Mouse (Mus musculus): Measurements from ENCODE around the gene Ccnyl1.

Ccnyl1 gene

DNA sequence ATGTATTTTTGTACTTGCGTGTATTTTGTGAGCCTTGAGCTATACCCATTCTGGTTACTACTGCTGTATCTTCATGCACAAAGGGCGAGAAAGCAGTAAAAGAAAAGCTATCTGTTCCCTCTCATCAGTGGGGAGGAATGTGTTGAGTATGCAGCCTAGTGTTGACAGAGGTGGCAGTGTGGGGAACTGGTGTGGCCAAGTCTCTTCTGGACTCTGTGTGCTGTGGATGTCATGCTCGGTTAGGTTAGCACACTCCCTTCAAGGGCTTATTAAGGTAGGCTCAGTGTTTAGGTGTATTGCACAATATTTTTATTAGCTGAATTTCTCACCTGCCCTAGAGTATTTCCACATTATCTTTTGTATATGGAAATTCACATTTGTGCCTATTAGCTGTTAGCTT lies 11.5 kb downstream of the Ccnyl1 start:
- no peak for DNase-seq (ENCODE audit: low spot score)

GRCm38 (mm10) chr1:64705230-64705629 lies 15.0 kb downstream of the Ccnyl1 start:
- DNase-seq (ENCODE audit: low spot score) = peak; percentile 16

DNA sequence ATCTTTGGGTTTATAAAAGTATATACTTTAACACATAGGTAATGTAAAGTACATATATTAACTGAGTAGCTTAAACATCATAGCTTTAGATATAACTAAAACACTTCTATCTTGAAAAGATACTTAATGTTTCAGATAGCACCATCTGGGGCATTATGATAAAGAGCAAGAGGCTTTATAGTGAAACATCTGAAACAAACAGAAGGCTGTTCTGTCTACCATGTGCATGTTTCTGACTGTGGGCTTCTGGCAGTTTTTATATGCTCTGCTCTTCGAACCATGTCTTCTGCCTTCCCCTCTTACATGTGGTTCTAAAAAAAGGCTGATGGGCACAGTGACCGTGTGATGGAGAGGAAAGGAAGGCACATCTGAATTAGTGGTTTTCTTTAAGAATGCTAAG lies 16.4 kb downstream of the Ccnyl1 start:
- DNase-seq (ENCODE audit: low spot score) = no peak

GRCm38 (mm10) chr1:64709891-64710290 lies 19.6 kb downstream of the Ccnyl1 start:
- DNase-seq (ENCODE audit: low spot score) = no peak

- no peak for DNase-seq (ENCODE audit: low spot score)
Measured at GRCm38 (mm10) chr1:64712006-64712760, 21.9 kb downstream of the Ccnyl1 start.

DNA sequence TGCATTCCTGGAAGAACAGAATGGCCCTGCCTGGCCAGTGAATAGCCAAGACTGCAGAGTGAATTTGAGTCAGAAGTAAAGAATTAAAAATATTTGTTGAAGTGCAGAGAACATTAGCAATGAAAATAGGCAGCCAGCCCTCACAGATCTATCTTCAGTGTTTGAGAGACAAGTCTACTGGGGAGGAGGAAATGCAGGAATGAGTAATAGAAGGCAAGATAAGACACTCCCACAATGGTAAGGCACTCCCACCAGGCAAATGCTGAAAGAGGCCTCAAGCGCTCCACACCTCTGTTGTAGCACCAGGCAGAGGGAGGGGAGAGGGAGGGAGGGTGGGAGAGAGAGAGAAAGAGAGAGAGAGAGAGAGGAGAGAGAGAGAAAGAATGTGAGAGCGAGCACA lies 25.2 kb downstream of the Ccnyl1 start:
- no peak for DNase-seq (ENCODE audit: low spot score)

DNA sequence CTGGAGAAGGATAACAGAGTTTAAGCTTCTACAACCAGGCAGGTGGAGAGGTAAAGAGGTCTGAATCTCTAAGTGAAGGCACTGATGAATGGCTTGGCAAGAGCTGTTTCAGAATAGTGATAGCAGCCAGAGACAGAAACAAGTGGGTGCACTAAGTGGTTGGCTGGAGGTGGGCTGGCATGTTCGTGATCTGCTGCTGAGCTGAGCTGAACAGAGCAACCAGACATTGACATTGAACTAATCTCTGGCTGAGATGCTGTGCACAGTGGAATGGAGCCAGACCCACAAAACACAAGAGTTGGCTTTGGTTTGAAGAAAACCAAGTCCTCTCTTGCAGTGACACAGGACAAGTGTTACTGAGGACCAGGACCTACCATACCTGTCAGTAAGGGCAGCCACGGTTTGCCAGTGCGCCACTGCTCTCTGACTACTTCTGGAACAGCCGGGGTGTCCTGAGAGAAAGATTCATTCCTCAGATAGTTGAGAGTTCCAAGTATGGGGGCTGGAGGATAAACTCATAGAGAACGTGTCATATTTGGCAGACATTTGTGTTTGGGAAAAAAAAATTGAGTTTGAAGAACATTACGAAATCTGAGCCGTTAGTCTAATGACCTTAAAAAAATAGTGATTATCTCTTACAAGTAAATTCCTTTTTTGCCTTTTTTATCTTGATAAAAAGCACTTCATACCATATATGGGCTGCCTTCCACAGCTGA lies 26.5 kb downstream of the Ccnyl1 start:
- no peak for DNase-seq (ENCODE audit: low spot score)

- peak; percentile 51 for DNase-seq (ENCODE audit: low spot score)
Measured at GRCm38 (mm10) chr1:64717504-64717903, 27.2 kb downstream of the Ccnyl1 start.

- DNase-seq (ENCODE audit: low spot score) = no peak
Measured at GRCm38 (mm10) chr1:64721034-64721587, 30.9 kb downstream of the Ccnyl1 start.

DNA sequence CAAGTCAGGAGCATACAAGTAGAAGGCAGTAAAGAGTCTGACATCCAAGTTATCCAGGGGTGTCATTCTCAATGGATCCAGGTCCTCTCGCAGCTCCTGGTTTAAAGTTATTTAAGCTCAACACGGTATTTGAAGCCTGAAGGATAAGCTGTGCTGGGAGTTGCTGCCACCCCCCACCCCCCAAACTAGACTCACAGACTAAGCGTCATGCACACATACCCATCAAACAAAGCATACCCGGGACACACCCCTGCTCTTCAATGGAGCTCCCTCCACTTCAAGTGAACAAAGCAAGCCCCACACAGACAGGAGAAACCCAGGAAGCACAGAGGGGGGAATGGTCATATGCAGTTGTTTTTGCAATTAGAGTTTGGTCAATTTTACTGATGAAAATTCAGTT lies 39.8 kb downstream of the Ccnyl1 start:
- DNase-seq (ENCODE audit: low spot score) = no peak

DNA sequence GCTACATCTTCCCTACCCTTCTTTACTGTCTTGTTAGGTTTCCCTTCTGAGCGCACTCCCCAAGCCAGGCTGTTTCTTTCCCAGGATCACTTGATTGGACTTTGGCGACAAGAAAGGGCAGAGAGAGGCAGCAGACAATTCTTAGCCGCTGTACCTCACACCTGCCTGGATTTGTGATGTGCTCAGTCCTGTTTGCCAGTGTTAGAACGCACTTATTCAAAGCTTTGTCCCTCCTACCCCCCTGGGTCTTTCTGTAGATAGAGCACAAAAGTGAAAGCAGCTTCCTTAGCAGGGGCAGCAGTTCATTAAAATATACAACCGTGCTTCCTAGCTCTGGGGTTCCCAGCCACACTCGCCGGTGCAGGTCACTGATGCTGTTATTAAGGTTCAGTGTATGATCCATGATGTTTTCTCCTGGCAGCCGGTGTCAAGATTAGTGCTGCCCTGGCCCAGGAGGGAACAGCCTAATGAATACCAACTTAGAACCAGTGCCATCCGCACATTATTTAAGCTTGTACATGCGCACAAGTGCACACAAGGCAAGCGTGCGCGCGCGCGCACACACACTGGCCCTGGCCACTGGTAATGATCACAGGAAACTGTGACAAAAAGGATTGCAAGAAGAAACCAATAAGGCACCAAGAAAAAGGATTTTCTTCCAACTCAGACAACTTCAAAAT lies 41.2 kb downstream of the Ccnyl1 start:
- DNase-seq (ENCODE audit: low spot score) = no peak

DNA sequence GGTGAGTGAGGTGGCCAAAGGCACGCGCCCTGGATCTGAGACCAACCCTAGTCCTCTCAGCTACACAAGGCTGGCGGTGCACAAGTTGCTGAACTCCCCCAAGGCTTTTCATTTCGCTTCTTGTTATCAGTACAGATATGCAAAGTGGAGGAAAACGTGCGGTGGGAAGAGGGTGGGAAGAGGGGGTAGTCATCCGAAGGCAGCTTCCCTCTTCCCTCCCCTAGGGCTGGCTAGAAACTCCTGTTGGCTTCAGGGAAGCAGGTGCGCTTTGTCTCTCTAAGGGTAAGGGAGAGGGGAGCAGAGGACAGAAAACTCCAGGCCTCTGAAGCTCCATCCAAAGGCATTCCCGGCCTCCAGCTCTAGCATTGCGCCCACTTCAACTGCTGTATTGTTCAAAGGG lies 41.9 kb downstream of the Ccnyl1 start:
- DNase-seq (ENCODE audit: low spot score) = peak; percentile 13

- no peak for DNase-seq (ENCODE audit: low spot score)
Measured at GRCm38 (mm10) chr1:64732637-64733200, 42.5 kb downstream of the Ccnyl1 start.

GRCm38 (mm10) chr1:64733453-64734245 lies 43.4 kb downstream of the Ccnyl1 start:
- no peak for DNase-seq (ENCODE audit: low spot score)

GRCm38 (mm10) chr1:64734771-64735750 lies 44.8 kb downstream of the Ccnyl1 start:
- peak; percentile 35 for DNase-seq (ENCODE audit: low spot score)

DNA sequence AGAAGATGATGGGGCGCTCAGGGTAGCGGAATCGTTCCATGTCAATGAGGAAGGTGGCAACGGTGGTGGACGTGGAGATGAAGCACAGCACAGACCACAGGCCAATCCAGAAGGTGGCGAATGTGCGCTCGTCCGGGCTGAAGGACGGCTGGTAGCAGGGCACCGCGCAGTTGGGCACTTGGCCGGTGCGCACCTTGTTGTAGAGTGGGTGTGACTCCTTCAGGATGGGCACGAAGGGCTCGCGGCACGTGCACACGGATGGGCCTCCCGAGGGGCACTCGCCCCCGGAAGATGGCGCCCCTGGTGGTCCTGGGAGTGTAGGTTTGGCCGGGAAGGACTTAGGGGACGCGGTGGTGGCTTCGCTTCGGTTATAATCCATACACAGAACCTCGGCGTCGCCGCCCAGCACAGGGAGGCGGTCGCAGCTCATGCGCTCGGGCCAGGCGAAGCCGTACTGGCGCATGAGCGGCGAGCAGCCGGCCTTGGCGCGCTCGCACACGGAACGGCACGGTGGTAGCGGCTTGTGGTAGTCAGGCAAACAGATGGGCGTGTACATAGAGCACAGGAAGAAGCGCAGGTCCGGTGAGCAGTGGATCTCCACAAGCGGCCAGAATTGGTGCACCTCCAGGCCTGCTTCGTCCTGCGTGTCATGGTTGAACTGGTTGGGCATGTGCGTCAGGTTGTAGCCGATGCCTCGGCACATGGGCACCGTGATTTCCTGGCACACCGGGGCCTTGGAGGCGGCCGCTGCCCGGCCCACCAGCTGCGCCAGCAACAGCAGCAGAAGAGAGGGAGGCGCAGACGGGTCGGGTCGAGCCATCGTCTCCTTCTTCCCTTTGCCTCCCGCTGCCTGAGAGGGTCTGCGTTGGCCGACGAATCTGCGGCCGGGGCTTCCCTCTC lies 45.8 kb downstream of the Ccnyl1 start:
- DNase-seq (ENCODE audit: low spot score) = peak; percentile 55

DNA sequence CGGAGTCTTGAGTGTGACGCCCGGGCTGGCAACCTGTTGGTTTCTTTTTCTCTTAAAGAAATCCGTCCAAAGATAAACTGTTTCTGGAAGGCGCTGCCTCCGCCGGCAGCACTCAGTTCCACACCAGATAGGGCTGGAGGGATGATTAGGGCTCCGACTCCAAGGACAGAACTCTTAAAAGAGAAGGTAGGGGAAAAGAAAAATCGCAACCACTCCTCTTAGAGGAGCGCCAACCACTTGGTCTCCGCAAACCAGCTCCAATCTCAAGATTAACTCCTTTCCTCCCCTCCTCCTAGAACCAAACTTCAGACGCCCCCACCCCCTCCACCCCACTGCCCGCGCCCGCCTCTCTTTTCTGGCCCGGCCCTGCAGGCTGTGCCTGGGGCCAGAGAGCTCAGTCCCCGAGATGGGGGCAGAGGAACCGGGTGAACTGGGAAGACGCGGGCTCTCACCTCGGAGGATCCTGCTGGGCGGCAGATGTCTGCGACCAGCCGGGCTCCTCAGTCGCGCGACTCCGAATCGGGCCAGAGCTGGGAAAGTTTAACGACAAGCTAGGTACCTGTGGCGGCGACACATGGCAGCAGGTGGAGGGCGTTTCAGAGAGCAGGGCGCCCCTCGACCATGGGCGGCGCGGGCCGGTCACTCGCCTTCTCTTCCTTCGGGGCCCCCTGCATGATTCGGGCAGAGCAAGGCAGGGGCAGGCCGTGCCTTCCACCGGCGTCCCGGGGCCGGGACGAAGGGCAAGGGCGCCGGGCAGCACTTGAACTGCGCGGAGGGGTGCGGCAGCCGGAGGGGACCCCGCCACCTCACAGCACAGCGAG lies 46.6 kb downstream of the Ccnyl1 start:
- DNase-seq (ENCODE audit: low spot score) = no peak

DNA sequence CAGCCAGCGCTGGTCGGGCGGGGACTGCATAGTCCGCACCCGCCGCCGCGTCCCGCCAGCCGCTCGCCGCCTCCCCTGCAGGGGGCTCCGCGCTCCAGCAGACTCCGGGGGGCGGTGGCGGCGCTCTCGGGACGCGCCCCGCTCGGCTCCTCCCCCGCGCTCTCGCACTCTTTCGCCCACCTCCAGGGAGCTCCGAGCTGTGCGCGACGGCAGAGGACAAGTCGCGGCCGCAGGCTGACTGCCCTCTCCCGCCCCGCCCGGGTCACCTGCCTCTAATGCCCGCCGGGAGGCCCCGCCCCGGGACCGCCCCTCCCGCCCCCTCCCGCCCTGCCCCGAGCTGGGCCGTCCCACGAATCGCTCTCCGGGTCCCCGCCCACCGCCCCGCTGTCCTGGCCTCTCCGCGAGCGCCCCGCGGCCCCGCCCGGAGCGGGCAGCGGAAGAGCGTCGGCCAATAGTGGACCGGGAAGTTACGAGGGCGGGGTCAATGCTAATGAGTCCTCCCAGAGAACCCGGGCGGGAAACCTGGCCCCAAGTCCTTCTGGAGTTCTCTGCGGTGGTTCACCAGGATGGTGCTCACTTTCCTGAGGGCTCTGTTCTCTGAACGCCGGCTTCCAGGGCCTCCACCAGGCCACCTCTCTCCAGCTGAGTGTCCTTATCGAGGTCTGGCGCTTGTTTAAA lies 47.4 kb downstream of the Ccnyl1 start, which contains the start of gene Fzd5:
Gene Fzd5 (minus strand): TSS at position 250 of the 678 bp plus-strand sequence.
- peak; percentile 94 for DNase-seq (ENCODE audit: low spot score)
